Mouse (Mus musculus): ENCODE data around the gene Klf13. TPM values are rescaled to one million over a fixed set of nuclear protein-coding genes. Genes with fewer than 3 reads are reported as not detected.

Gene Klf13
- total RNA-seq, 2 experiments from 2014 or later, result 168 to 175 TPM

DNA sequence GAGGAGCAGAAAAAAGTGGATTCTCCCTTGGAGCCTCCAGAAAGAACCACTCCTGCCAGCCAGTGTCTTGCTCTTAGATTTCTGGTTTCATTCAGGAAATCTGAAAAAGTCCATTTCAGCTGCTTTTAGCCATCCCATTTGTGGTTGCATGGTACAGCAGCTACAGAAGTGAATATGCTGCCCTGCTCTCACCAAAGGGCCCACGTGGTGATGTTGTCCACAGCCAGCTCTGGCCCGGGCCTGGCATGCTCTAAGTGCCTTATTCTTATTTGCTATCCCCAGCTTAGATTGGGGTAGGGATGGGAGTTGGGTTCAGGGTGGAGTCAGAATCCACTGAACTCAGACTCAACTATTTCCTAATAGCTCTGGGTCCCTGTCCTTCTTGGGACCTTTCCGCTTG lies 43.5 kb downstream of the Klf13 start:
- intact Hi-C loops (cut with DNase I), result loop anchor here (5.0 kb wide), 2 partner anchors 38 to 138 kb away; no protein-coding TSS in a partner anchor

DNA sequence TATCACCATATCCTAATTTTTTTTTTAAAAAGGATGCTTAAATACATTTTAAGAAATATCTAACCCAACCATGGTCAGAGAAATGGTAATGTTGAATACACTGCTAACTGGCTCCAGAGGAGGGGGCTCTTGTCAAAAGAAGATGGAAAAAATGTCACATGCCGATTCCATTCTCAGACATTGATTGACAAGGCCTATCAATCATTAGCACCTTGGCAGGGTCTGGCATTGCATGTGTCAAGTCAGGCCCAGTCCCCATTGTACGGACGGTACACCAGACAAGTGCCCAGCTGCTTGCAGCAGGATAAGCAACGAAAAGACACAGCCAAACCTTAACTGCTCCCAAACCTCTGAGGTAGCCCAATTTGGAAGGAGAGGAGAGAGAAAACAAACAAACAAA lies 44.1 kb downstream of the Klf13 start:
- DNase-seq (ENCODE audit: low spot score in 2 of 2), result no peak
- intact Hi-C loops (cut with DNase I), result loop anchor here (5.0 kb wide), 2 partner anchors 37 to 137 kb away; no protein-coding TSS in a partner anchor

More for the DNA sequence above, 43.5 kb downstream of the Klf13 start:
- DNase-seq (ENCODE audit: low spot score in 2 of 2), result no peak

DNA sequence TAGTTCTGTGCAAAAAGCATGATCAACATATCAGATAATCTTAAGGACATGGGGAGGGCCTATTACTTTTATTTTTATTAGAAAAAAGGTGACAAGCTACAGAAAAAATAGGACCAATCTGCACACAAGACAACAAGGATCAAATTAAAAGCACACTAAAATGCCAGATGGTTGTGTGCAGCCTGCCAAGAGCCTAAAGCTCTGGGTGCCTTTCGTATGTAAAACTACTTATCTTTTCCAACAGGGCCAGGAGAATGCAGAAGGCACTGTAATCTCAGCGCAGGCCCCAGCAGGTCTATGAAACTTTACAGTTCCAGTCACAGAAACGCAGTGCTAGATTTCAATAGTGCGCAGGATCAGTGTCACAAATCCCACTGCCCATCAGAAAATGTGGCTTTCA lies 45.0 kb downstream of the Klf13 start:
- intact Hi-C loops (cut with DNase I), result no loop called here
- no peak for DNase-seq (ENCODE audit: low spot score in 2 of 2)

DNA sequence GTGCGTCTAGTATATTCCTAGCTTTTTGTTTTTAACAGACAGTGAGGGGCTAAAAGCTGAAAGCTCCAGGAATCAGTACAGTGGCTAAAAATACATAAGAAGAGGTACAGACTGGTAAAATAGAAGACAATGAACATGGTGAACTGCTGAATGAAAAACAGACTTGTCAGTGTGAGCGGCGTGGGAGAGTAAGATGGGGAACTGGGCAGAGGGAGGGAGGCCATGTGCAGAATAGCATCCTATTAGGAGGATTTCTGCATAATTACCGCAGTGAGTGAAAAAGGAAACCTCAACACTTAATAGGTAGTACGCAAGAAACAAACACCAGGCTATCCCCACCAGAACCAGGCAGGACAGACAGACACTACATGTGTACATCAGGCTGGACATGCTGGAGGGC lies 45.5 kb downstream of the Klf13 start:
- no peak for DNase-seq (ENCODE audit: low spot score in 2 of 2)
- intact Hi-C loops (cut with DNase I), result no loop called here

DNA sequence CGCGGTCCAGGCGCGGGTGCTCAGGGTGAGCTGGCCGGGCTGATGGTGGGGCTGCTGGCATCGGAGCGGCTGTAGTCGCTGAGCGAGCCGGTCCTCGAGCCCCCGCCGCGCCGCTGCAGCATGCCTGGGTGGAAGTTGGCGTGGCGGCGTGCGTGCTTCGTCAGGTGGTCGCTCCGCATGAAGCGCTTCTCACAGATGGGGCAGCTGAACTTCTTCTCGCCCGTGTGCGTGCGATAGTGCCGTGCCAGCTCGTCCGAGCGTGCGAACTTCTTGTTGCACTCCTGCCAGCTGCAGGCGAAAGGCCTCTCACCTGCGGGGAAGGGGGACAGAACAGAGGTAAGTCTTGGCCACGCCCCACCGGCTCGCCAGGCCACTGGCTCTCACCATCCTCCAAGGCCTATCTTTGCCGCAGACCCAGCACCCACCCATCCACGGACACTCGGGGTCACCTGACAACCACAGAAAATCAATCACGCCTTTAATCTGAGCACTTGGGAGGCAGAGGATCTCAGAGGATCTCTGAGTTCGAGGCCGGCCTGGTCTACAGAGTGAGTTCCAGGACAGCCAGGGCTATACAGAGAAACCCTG lies 47.1 kb downstream of the Klf13 start:
- intact Hi-C loops (cut with DNase I), result no loop called here

GRCm38 (mm10) chr7:63889116-63889975 lies 49.4 kb downstream of the Klf13 start:
- no peak for DNase-seq (ENCODE audit: low spot score in 2 of 2)
- intact Hi-C loops (cut with DNase I), result no loop called here

More for the DNA sequence above, 47.1 kb downstream of the Klf13 start:
- no peak for DNase-seq (ENCODE audit: low spot score in 2 of 2)

DNA sequence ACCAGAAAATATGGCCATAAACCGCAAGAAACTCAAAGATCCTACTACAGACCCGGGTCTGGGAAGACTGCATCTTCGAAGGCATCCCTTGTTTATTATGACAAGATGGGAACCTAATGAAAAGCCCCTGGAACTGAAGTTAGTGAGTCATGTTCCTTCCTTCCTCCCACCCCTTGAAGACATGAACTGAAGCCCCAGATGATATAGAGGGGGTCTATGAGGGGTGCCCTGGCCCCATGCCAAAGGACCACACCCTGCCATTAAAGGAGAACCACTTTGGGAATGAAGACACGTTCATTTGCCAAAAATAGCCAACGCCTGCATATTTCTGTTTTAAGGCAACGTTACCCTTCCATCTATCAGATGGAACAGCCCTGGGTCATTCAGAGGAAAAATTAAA lies 50.0 kb downstream of the Klf13 start:
- intact Hi-C loops (cut with DNase I), result no loop called here
- no peak for DNase-seq (ENCODE audit: low spot score in 2 of 2)

DNA sequence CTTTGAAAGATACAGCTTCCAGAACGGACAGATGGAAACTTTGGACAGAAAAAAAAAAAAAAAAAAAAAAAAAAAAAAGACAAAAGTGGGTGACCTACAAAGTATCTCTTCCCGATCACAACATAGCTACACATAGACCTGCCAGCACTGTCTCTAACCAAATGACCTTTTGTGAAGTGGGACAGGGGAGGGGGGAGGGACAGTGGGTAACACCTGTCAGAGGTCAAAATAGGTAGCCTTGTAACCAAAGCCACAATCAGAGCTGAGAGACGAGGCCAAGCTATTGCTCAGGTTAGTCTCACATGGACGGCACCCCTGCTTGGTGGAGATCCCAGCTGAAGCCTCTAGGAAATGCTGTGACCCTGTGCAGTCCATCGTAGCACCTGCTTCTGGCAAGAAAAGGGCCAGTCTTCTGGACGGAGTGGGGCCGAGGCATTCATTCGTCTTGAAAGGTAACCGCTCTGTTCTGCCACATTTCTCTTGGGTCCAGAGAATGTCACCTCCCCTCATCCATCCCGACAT lies 51.1 kb downstream of the Klf13 start:
- DNase-seq (ENCODE audit: low spot score in 2 of 2), result no peak
- intact Hi-C loops (cut with DNase I), result no loop called here

DNA sequence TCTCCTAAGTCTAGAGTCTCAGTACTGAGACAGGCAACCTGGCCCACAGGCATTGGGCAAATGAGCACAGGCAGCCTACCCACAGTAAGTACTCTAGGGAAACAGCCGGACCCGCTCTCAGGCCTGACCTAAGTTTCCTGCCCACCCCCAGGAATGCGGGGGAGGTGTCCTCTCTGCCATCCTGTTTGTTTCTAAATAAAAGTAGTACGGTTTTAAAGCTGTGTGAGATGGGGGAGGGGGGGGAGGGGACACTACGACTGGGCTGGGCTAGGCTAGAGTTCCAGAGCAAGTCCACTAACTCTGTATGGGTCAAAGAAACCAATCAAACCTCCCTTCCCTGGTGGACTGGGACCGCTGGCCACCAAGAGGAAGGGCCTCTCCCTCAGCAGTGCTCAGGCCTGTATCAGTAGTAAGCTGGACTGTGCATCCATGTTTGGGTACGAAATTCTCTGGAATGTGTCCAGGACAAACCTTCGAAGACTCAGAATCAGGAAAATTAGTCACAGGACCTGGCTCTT lies 51.6 kb downstream of the Klf13 start:
- DNase-seq (ENCODE audit: low spot score in 2 of 2), result no peak
- intact Hi-C loops (cut with DNase I), result no loop called here

DNA sequence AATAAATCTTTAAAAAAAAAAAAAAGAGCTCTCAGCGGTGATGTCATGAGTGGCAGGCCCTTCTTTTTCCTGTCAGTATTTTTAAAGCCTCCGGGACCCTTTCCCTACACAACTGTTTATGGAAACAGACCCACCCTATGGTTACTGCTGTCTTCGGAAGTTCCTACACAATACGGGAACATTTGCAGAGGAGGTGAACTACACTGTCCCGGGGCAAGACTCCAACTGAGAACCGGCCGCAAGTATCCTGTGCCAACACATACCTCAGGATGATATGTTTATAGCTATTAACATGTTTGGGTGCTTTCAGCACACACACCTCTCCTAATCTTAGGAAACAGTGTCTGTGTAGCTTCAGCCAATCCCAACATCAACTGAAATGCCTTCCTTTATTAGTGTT lies 53.7 kb downstream of the Klf13 start:
- intact Hi-C loops (cut with DNase I), result no loop called here
- DNase-seq (ENCODE audit: low spot score in 2 of 2), result no peak

- no peak for DNase-seq (ENCODE audit: low spot score in 2 of 2)
- intact Hi-C loops (cut with DNase I), result no loop called here
Measured at GRCm38 (mm10) chr7:63882739-63883138, 56.0 kb downstream of the Klf13 start.

GRCm38 (mm10) chr7:63879583-63879982 lies 59.1 kb downstream of the Klf13 start:
- no peak for DNase-seq (ENCODE audit: low spot score in 2 of 2)
- intact Hi-C loops (cut with DNase I), result no loop called here

DNA sequence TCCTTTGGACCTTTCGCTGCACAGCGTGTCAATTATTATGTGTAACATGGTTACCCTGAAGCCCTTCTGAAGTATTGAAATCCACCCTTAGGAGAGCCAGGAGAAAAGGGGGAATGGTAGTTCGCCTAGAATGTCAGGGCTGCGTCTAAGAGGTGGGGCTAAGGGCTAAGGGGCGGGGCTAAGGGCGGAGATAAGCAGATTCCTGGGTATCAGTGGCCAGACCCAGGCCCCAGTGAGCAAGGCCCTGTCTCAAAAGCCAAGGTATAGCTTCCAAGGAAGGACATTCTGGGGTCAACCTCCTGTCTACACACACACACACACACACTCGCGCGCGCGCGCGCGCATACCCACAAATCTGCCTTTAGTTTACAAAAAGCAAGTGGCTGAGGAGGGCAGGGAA lies 61.1 kb downstream of the Klf13 start:
- intact Hi-C loops (cut with DNase I), result no loop called here
- no peak for DNase-seq (ENCODE audit: low spot score in 2 of 2)

DNA sequence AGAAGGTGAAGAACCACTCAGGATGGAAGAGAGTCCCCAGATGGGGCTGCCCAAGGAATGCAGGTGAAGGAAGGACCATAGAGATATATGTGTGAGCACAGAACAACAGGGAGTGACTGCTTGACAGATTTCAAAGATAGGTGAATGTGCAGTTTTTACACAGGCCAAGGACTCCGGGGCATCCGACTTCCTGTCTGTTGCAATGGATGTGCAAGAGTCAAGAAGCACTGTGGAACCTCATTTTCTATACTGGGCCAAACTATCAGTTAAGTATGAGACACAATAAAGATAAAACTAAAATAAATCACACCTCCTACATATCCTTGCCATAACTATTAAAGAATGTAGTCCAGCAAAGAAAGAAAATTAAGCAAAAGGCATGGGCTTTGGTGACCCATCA lies 62.1 kb downstream of the Klf13 start:
- no peak for DNase-seq (ENCODE audit: low spot score in 2 of 2)
- intact Hi-C loops (cut with DNase I), result no loop called here

DNA sequence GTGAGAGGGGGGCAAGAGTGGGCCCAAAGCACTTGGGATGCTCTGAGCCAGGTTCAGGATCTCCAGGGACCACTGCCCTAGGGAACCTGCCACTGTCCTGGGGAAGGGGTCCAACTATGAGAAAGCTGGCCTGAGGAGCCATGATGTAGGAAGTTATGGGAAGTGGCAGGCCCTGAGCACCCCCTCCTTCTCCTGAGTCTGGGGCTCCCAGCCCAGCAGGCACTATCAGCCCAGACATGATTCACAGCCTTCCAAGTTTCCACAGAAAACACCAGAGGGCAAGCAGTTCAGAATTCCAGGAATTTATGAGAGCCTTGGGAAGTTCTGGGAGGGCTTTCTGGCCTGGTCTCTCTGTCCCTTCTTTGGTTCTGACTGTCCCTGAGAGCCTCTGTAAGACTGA lies 63.0 kb downstream of the Klf13 start:
- intact Hi-C loops (cut with DNase I), result no loop called here

DNA sequence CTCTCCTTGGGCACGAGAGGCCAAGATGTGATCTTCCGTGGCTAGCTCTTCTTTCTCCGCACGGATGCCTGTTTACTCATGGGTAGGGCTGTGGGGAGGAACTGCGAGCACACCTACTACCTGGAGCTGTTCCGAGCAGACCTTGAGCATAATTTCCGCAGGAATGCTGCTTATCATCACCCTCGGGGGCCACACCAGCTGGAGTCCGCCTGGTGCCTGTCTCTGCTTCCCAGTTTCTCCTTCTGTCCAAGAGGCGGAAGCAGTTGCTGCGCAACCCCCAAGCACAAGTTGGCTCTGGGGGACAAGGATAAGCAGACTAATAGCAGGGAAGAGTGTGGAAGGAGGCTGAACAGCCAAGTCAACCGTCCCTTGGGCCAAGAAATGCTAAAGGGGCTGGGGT lies 64.8 kb downstream of the Klf13 start:
- intact Hi-C loops (cut with DNase I), result no loop called here
- no peak for DNase-seq (ENCODE audit: low spot score in 2 of 2)

More for the DNA sequence above, 63.0 kb downstream of the Klf13 start:
- DNase-seq (ENCODE audit: low spot score in 2 of 2), result no peak

DNA sequence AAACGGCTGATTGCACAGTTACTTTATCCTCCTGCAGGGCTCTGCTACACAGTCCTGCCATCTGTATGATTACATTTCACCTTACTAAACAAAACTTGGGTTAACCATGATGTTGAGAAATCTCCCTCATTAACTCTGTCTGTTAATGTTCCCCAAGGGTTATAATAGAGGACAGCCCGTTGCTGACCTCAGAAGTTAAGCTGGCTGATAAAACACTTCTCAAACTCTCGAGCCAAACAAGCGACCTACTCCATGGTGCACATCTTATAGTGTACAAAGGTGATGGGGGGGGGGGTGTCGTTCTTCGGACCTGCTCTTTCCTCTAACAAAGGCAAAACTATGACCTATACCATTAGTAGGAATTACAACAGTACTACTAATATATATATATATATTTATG lies 67.0 kb downstream of the Klf13 start:
- no peak for DNase-seq (ENCODE audit: low spot score in 2 of 2)
- intact Hi-C loops (cut with DNase I), result no loop called here

DNA sequence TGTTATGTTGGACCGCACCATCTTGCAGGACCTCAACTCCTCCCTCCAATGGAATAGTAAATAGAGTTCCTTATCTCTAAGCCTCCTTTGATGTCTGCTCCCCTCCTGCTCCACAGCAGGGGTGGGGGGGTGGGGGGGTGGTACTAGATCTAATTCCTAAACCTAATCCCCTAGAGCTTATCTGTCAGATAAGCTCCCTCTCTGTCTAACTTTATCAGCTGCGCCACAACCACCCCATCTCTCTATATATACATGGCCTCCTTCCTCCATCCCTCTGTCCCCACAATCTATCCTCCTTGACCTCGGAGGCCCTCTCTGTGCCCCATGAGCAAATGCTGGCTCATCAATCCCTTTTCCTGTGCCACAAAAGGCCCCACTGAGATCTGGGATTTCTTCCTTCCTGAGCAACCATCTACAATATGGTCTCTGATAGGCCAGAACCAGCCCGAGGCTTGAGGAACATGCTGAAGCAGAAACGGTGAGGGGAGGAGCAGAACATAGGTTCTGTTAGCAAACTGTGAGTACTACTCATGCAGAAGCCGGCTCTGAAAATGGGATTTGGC lies 70.3 kb downstream of the Klf13 start:
- intact Hi-C loops (cut with DNase I), result no loop called here
- DNase-seq (ENCODE audit: low spot score in 2 of 2), result no peak

GRCm38 (mm10) chr7:63865911-63866310 lies 72.8 kb downstream of the Klf13 start:
- intact Hi-C loops (cut with DNase I), result no loop called here

DNA sequence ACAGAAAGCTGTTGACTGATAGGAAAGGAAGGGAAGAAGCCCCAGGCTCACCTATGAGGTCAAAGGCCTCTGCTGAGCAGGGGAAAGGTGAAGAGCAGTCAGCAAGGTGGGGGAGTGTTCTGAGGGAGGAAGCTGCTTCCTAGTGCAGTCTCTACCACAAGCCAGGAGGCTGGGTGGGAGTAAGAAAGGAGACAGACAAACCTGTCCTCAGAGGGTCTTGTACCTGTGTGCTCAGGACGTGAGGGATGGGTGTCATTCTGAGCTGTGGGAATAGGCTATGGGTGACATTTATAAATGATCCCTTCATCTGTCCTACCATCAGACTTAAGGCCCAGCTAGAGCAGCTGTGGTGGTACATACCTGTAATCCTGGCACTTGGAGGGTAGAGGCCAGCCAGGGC lies 75.7 kb downstream of the Klf13 start:
- intact Hi-C loops (cut with DNase I), result no loop called here
- DNase-seq (ENCODE audit: low spot score in 2 of 2), result no peak

More at GRCm38 (mm10) chr7:63865911-63866310, 72.8 kb downstream of the Klf13 start:
- no peak for DNase-seq (ENCODE audit: low spot score in 2 of 2)

All from left cerebral cortex, postnatal 36 days (tissue).